Mouse (Mus musculus) heart, embryonic 16.5 days (tissue): ENCODE results near the gene Ubr3. TPM values are rescaled to one million over a fixed set of nuclear protein-coding genes. Genes with fewer than 3 reads are reported as not detected.

ENCODE experiments used
- ATAC-seq: fragments of 200-750 bp; cut with Nextera tagmentation; replicated peaks from 2 replicates; pipeline ENCODE4 v1.8.0; 2017; ENCODE audit warnings: moderate number of reproducible peaks; ENCODE audit not compliant: insufficient read depth, low FRiP score; ENCODE audit errors: extremely low read depth
- H3K27ac ChIP-seq: fragments of 300-500 bp; sonication (generic); 2 replicates; pipeline ENCODE4 v1.5.1; 2014; ENCODE audit warnings: mild to moderate bottlenecking, low read length, control low read depth, moderate library complexity
- H3K27me3 ChIP-seq: fragments of 300-500 bp; sonication (generic); 2 replicates; pipeline ENCODE4 v1.6.1; 2014; ENCODE audit warnings: low read length, mixed read lengths; ENCODE audit not compliant: control insufficient read depth, insufficient read depth
- H3K36me3 ChIP-seq: fragments of 300-500 bp; sonication (generic); 2 replicates; pipeline ENCODE4 v1.6.1; 2014; ENCODE audit not compliant: control insufficient read depth, insufficient read depth
- H3K4me1 ChIP-seq: fragments of 300-500 bp; sonication (generic); 2 replicates; pipeline ENCODE4 v1.6.1; 2014; ENCODE audit warnings: low read length, mixed read lengths; ENCODE audit not compliant: control insufficient read depth, insufficient read depth
- H3K4me2 ChIP-seq: fragments of 300-500 bp; sonication (generic); 2 replicates; pipeline ENCODE4 v1.6.1; 2014; ENCODE audit warnings: low read depth, mild to moderate bottlenecking, control low read depth, low read length
- H3K4me3 ChIP-seq: fragments of 300-500 bp; sonication (generic); 2 replicates; pipeline ENCODE4 v1.5.1; 2014; ENCODE audit warnings: mild to moderate bottlenecking, control low read depth, low read length
- H3K9ac ChIP-seq: fragments of 300-500 bp; sonication (generic); 2 replicates; pipeline ENCODE4 v1.6.1; 2014; ENCODE audit warnings: low read length, control low read depth
- H3K9me3 ChIP-seq: fragments of 300-500 bp; sonication (generic); replicated peaks from 2 replicates; pipeline ENCODE4 v1.6.1; 2016; ENCODE audit warnings: low read length; ENCODE audit not compliant: control insufficient read depth
- WGBS: fragments of 180-500 bp; shearing (Covaris S2); extraction: QIAGEN DNeasy Blood & Tissue Kit; methylation state at CpG from one replicate; pipeline ENCODE4 v1.1.7; 2014; 5-methylcytosine and 5-hydroxymethylcytosine counted together
- polyA plus RNA-seq: library from polyadenylated mRNA; unstranded; fragments of >200 nt; fragmentation: Nextera tagmentation; extraction: Ambion mirVana; gene quantifications from 2 replicates; pipeline ENCODE4 v1.2.1, GENCODE M21; 2015

The Ubr3 gene
- polyA plus RNA-seq, 1 experiment from 2014 or later = 11.1 TPM

DNA sequence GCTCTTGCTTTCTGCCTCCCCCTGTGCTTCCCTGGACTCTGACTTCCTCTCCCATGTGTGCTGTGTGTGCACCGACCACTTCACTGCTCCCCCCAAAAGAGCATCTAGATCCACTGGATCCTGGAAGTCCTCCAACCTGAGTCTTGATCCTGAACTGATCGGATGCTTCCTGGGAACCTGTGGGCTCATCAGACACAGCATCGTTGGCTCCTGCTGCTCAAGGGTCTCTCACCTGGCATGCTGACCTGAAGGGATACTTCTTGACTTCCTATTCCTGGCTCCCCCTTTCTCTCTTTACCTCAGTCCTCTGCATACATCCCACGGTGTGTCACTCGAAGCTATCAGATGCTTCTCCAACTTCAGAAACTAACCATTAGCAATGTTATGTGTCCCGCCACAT, 168.1 kb downstream of the Ubr3 start:
- Histone ChIP-seq H3K27me3 (no peaks in the 10 kb centered on the region), H3K4me1 (peaks cover 2% of the 10 kb centered on the region; the same call in 1 of the 2 replicates), H3K9me3 (no peaks in the 10 kb centered on the region), H3K36me3 (no peaks in the 10 kb centered on the region), H3K4me2 (no peak overlapping the region), H3K4me3 (no peak overlapping the region), H3K9ac (no peak overlapping the region), H3K27ac (no peak overlapping the region)
- no peak for ATAC-seq
- 74% methylated on average over 6 of the region's 6 CpGs for WGBS

DNA sequence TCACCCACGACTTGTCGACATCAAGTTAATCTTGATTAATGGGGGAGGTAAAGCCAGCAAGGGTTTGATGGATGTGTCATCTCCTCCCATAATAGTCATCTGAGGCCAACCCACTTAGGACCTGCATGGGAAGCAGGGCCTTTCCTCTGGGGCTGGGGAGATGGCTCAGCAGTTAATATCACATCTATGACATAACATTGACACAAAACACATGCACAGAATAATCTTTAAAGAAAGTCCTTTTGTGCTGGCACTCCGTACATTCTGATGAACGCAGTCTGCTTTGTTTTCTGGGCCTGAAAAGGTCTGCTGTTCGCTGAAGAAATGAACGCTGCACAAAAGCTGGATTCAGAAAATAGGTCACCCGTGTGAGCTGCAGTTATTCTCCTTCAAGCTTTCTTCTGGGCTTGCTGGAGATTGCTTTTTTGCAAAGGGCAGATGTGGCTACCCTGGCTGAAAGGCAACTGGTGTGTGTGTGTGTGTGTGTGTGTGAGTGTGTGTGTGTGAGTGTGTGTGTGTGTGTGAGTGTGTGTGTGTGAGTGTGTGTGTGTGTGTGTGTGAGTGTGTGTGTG, 168.8 kb downstream of the Ubr3 start:
- Histone ChIP-seq H3K4me1 (peaks cover 2% of the 10 kb centered on the region; the same call in 1 of the 2 replicates), H3K9ac (no peak overlapping the region), H3K36me3 (no peaks in the 10 kb centered on the region), H3K4me3 (no peak overlapping the region), H3K27me3 (no peaks in the 10 kb centered on the region), H3K9me3 (no peaks in the 10 kb centered on the region), H3K27ac (no peak overlapping the region), H3K4me2 (no peak overlapping the region)
- no peak for ATAC-seq
- 59% methylated on average over 7 of the region's 7 CpGs for WGBS

DNA sequence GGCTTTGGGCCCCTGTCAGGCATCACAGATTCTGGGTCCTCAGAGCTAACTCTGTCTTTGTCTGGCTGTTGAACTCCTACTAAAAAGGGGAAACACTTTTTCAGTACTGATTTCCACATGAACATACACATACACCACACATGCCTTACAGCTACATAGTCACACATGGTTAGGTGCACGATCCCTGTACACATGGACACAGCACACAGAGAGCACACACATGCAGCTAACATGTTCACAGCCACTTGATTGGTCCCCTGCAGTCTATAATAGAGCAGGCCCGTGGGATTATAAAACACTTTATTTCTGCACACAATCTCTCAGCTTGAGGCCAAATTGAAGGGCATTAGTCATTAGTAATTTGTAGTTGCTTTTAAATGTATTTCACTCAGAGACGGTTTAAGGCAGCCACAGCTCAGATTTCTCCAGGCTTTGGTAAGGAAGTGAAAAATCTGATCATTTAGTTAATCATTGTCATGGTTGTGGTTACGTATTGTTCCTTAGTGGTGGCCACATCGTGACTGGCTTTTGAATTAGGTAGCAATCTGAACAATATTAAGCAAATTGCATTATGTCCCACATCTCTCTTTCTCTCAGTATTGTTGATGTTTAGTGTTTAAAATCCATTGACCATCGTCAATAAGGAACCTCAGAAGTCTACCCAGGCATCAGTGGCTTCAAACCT, 169.4 kb downstream of the Ubr3 start:
- no peak for ATAC-seq
- H3K27ac ChIP-seq = no peak overlapping the region
- no peaks in the 10 kb centered on the region for H3K27me3 ChIP-seq
- H3K4me1 ChIP-seq = peaks cover 2% of the 10 kb centered on the region; the same call in 1 of the 2 replicates
- no peak overlapping the region for H3K4me3 ChIP-seq
- 82% methylated on average over 6 of the region's 6 CpGs for WGBS
- no peaks in the 10 kb centered on the region for H3K9me3 ChIP-seq
- no peaks in the 10 kb centered on the region for H3K36me3 ChIP-seq
- no peak overlapping the region for H3K4me2 ChIP-seq
- no peak overlapping the region for H3K9ac ChIP-seq

DNA sequence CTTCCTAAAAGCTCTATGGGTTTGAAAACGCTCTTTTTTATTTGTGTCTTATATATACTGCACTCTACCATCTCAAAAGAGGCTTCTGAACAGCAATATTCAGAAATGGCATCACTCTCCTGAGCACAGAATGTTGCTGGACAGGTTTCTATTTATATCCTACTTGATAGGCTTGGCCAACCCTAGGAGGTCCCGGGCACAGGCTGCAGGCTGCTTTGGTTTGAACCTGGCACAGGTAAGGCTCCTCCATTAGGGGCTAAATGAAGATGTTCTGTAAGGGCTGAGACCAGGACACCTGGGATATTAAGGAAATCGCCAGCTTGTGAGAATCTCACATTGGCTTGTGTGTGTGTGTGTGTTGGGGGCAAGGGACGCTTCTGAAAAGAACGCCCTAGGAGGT, 172.8 kb downstream of the Ubr3 start:
- no peaks in the 10 kb centered on the region for H3K9me3 ChIP-seq
- no peak for ATAC-seq
- no peak overlapping the region for H3K9ac ChIP-seq
- no peak overlapping the region for H3K4me2 ChIP-seq
- H3K27me3 ChIP-seq = no peaks in the 10 kb centered on the region
- H3K4me3 ChIP-seq = no peak overlapping the region
- no peak overlapping the region for H3K27ac ChIP-seq
- H3K36me3 ChIP-seq = no peaks in the 10 kb centered on the region
- WGBS = 64% methylated on average over 5 of the region's 5 CpGs
- peaks cover 2% of the 10 kb centered on the region; the same call in 1 of the 2 replicates for H3K4me1 ChIP-seq

Other genes with a start within 250 kb of the Ubr3 start
- 19.3 and 29.1 TPM in 2 replicates for gene Klhl41, start 227.1 kb upstream of the Ubr3 start, polyA plus RNA-seq
- 21.2 and 21.5 TPM in 2 replicates for gene Fastkd1, start 183.7 kb upstream of the Ubr3 start, polyA plus RNA-seq
- gene Ppig, start 174.7 kb upstream of the Ubr3 start, polyA plus RNA-seq = 85.0 and 93.8 TPM in 2 replicates
- gene Ccdc173, start 107.7 kb upstream of the Ubr3 start, polyA plus RNA-seq = 1.3 and 1.8 TPM in 2 replicates
- gene Phospho2, start 107.6 kb upstream of the Ubr3 start, polyA plus RNA-seq = 20.4 and 22.4 TPM in 2 replicates
- gene Klhl23, start 75.3 kb upstream of the Ubr3 start, polyA plus RNA-seq = 57.5 and 57.6 TPM in 2 replicates
- 177 and 193 TPM in 2 replicates for gene Ssb, start 35.7 kb upstream of the Ubr3 start, polyA plus RNA-seq
- 34.0 and 40.7 TPM in 2 replicates for gene Mettl5, start 11.6 kb upstream of the Ubr3 start, polyA plus RNA-seq
- gene Myo3b, start 141.9 kb downstream of the Ubr3 start, polyA plus RNA-seq = 0.34 and 0.39 TPM in 2 replicates